Mouse (Mus musculus): ENCODE results near the gene Iqgap1.

Iqgap1 gene

DNA sequence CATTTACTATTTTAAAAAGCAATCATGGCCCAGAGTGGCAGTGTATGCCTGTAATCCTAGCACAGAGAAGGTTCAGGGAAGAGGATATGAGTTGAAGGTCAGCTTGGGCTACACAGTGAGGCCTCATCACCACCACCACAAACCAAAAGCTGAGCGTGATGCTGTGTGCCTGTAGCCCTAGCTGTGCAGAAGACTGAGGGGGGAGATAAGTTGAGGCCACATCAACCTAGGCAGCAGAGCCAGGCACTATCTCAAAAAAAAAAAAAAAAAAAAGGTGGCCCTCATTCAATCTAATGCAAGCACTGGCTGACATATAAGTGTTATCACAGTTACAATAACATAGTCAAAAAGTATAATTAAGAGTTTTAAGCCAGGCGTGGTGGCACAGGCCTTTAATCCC, 106.7 kb downstream of the Iqgap1 start:
- no peak for DNase-seq (ENCODE audit: low spot score in 2 of 2)

DNA sequence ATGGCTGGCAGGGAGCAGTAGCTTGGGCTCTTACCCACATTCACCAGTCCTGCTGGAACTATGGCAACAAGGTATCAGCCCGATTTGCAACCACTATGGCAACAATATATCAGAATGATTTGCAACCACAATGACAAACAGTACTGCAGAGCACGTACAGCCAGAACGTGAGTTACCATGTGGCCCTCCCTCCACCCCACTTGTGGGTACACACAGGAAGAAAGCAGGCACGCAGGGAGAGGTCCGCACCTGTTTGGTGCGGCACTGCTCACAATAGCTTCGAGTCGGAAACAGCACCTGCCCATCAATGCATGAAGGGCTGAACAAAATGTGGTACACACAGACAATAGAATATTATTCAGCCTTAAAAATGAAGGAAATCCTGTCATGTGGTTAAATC, 107.3 kb downstream of the Iqgap1 start:
- DNase-seq (ENCODE audit: low spot score in 2 of 2), result no peak

DNA sequence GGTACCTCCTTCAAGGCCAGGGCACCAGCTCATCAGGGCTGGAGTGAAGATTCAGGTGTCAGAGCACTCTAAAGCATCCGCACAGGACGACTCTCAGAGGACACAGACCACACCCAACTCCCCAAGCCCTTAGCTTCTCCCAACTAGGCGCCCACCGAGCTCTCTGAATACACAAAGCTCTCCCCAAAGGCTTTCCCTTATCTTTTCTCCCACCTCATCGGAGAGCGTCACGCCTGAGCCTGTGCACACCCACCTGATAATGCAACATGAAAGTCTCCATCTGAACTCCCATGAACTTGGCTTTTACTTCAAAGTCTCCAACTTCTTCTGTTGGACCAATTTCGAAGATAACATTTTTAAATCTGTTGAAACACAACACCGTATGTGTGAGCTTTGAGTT, 109.0 kb downstream of the Iqgap1 start:
- no peak for DNase-seq (ENCODE audit: low spot score in 2 of 2)

DNA sequence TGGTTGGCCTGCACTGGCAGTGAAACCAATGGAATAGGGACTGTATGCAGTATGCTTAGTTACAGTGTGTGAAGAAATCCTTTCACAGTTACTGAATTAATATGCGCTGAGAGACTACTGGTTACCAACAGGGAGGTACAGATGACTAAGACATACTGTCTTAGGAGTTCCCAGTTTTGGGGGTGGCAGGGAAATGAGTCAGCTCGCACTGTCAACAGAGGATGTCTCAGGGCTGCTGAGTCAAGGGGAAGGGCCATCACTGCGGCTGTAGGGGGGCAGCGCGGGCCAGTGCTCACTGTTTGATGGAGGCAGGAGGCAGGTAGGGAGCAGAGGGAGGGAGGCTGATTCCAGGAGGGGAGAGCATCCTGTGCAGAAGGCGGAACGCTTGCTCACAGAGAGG, 110.5 kb downstream of the Iqgap1 start:
- DNase-seq (ENCODE audit: low spot score in 2 of 2), result peak; percentile 59 to 63

DNA sequence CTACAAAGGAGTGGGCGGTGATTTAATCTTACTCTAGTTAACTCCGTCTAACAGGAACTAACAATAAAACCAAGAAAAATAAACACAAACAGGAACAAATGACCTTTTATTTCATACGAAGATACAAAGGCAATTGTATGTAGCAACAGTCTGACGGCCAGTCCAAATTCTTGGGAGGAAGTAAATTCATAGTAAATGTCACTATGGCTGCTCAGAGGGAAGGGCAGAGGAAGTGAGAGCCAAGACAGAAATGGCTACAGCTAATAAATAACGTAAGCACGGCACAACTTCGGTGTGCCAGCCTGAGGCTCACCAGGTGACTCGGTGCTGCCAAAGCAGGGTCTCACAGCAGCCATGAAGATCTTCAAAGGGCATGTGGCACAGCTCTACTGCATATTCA, 114.3 kb downstream of the Iqgap1 start:
- no peak for DNase-seq (ENCODE audit: low spot score in 2 of 2)

DNA sequence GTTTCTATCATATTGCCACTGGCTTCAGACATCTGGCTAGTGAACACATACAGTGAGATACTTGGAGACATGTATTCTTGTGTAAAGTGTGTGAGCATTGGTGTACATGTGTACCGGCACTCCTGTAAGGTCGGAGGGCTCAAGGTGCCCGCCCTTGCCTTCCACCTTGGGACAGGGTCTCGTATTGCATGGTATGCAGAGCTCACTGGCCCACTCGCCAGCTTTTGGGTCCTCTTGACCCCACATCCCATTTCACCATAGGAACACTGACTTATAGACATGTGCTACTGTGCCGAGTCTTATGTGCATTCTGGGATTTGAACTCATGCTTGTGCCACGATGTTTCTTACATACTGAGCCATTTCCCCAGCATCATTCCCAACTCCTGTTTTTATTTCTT, 115.4 kb downstream of the Iqgap1 start:
- DNase-seq (ENCODE audit: low spot score in 2 of 2), result no peak

DNA sequence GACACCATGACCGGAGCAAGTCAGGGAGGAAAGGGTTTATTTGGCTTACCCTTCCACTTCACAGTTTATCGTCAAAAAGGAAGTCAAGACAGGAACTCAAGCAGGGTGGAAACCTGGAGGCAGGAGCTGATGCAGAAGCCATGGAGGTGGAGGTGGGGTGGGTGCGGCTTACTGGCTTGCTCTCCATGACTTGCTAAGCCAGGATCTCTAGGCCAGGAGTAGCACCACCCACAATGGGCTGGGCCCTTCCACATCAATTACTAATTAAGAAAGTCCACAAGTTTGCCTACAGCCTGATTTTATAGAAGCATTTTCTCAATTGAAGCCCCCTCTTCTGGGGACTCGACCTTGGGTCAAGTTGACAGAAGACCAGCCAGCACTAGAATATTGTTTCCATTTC, 121.7 kb downstream of the Iqgap1 start:
- DNase-seq (ENCODE audit: low spot score in 2 of 2), result no peak

DNA sequence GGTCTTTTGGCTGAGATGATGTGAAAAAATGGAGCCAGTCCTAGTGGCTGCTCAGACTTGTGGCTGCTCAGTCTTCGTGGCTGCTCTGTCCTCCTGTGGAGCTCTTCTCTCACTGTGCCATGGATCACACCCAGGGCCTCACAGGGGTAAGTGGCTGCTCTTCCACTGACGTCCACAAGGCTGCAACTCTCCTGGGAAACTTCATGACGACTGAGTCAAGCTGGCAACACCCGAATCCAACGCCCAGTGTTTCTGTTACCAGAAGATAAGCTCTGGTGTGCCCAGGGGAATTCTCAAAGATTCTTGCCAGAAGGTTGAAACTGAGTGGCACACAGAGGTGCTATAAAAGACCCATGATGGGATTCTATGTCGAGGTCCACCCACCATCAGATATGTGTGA, 123.3 kb downstream of the Iqgap1 start:
- no peak for DNase-seq (ENCODE audit: low spot score in 2 of 2)

DNA sequence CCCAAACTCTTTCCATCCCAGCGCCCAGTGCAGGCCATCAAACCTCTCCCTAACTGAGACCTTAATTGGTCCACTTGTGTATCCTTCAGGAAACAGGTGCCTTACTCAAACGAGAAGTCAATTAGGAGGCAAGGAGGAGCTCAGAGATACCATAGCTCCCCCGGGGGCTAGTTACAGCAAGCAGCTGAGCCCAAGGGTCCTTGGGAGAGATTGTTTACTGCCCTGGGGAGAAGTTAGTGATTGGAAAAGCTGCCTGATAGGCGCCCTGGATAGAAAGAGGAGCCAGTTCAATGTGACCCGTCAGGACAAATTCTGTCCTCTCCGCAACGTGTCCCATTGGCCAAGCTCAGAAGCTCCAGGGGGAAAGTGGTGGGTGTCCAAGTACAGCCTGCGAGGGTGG, 126.1 kb downstream of the Iqgap1 start:
- DNase-seq (ENCODE audit: low spot score in 2 of 2), result no peak

DNA sequence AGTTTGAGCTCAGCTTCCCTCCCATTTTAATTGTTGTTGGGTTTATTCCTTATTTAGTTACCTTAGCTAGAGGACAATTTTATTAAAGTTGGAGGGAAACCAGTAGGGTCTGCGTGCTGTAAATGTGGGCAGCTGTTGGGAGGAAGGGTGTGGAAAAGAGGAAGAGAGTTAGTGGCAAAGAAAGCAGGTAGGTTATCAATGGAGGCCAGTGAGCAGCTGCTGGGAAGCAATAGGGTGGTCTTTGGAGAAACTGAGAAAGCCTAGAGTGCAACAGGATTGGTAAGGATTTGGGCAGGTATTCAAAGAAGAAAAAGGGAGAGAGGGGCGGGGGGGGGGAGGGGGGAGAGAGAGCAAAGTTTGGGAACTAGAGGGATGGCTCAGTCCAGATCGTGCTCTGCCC, 126.8 kb downstream of the Iqgap1 start:
- DNase-seq (ENCODE audit: low spot score in 2 of 2), result no peak

DNA sequence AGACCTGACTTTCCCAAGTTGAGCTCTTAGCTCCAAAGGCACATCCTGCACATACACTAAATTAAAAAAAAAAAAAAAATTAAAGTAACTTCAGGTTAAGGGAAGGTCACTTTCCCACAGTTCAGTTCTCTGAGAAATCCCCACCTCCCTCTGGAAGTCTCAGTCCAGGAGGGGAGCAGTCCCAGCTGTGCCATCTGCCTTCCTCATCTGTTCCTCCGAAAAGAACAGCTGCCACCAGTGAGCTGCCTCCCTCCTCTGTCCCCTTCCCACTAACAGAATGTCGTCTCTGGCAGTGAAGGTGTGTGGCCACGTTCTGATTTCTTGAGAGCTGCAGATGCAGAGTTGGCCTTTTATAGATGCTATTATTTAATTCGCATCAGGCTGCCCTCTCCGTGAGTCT, 127.9 kb downstream of the Iqgap1 start:
- no peak for DNase-seq (ENCODE audit: low spot score in 2 of 2)

DNA sequence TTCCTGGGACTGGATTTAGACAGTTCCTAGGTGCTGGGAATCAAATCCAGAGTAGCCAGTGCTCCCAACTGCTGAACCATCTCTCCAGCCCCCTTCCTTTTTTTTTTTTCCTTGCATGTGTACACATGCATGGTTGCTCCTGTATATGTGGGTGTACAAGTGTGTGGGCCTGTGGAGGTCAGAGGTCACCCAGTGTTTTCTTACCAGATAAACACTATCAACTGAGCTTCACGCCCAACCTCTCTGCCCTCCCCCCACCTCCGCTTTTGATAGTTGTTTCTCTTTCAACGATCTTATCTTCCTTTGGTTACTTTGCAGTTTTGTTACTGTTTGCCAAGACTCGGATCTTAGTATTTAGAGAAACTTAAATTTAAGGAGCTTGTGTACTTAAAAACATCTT, 128.9 kb downstream of the Iqgap1 start:
- no peak for DNase-seq (ENCODE audit: low spot score in 2 of 2)

DNA sequence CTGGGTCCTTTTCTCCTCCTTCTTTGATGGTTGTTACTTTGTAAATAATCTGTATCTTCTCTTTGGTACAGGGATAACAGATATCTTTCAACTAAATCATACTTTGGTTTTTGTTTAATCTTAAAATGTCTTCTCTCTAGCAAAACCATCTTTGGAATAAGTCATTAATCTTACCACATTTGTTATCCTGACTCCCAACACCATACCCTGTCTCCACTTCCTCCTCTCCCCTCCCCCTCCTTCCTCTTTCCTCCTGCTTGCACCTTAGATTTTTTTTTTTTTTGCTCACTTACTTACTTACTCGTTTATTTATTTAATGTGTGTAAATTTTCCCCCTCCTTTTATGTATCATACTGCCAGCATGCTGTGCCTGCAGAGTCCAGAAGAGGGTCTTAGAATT, 129.4 kb downstream of the Iqgap1 start:
- no peak for DNase-seq (ENCODE audit: low spot score in 2 of 2)

DNA sequence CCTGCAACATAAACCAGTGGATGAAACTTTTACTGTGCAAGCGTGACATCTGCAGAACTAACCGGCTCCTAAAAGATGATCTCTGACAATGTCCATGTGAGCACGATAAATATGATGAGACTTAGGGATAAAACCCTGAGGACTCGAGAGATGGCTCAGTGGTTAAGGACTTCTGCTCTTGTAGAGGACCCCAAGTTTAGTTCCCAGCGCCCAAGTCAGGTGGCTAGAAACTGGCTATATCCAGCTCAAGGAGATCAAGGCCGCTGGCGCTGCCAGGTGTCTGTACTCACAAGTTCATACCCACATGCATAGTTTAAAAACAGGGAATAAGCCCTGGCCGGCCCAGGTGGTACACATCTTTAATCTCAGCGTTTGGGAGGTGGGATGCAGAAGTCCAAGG, 133.3 kb downstream of the Iqgap1 start:
- no peak for DNase-seq (ENCODE audit: low spot score in 2 of 2)

DNA sequence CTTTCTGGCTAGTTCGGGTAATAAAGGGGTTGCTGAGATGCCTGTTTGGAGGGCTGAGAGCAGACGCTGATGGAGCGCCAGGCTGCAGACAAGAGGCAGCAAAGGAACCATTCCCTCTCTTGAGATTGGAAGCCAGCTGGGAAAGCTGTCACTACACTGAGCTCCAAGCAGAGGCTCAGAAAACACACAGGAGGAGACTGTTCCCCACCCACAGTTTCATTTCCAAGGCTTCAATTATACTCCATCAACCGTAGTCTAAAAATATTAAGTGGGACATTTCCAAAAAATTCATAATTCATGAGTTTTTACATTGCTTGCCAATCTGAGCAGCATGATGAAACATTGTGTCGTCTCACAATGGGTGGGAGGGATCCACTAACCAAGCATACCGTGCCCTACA, 134.6 kb downstream of the Iqgap1 start:
- peak; percentile 50 to 51 for DNase-seq (ENCODE audit: low spot score in 2 of 2)

DNA sequence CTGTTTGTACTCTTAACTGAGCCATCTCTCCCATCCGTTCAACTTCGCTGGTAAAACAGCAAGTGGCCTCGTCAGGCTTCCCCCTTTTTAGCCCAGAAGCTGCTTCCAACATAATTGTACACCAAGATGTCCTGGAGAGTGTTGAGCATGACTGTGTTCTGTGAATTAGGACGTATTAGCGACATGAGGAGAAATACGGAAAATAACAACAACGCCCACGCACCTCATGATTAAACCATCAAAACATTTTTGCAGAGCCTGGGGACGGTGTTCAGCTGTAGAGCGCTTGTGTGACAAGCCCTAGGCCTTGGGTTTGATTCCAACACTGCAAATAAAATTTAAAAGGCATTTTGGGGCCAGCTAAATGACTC, 136.6 kb downstream of the Iqgap1 start:
- peak in 1 of 2 experiments; percentile 7 for DNase-seq (ENCODE audit: low spot score in 2 of 2)

DNA sequence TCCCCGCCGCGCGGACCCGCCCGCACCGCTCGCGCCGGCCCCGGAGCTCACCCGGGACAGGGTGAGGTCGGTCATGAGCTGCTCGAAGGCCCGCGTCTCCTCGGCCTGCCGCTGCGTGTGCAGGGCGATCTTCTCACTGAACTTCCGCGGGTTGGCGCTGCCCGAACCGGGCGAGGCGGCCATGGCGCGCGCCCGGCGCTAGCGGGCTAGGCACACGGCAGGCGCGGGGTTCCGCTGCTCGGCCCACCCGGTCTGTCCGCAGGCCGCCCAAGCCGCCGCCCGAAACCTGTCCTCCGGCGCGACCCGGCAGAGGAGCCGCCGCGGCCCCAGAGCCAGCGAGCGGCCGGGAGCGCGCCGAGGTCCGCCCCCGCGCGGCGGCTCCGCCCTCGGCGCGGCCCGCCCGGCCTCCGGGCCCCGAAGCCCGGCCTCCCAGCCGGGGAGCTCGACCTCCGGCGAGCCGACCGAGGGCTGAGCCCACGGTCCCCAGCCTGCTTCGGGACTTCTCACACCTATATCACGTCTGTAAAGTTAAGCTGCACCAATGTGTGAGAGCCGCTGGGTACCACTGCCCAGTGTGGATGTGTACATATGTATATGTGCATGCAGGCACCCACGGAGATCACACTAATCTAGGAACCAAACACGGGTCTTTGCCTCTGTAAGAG, 137.1 kb downstream of the Iqgap1 start, which contains the start of gene Crtc3:
Gene Crtc3 (minus strand): TSS at position 322 of the 665 bp plus-strand sequence.
- DNase-seq (ENCODE audit: low spot score in 2 of 2), result peak; percentile 42 to 53

DNA sequence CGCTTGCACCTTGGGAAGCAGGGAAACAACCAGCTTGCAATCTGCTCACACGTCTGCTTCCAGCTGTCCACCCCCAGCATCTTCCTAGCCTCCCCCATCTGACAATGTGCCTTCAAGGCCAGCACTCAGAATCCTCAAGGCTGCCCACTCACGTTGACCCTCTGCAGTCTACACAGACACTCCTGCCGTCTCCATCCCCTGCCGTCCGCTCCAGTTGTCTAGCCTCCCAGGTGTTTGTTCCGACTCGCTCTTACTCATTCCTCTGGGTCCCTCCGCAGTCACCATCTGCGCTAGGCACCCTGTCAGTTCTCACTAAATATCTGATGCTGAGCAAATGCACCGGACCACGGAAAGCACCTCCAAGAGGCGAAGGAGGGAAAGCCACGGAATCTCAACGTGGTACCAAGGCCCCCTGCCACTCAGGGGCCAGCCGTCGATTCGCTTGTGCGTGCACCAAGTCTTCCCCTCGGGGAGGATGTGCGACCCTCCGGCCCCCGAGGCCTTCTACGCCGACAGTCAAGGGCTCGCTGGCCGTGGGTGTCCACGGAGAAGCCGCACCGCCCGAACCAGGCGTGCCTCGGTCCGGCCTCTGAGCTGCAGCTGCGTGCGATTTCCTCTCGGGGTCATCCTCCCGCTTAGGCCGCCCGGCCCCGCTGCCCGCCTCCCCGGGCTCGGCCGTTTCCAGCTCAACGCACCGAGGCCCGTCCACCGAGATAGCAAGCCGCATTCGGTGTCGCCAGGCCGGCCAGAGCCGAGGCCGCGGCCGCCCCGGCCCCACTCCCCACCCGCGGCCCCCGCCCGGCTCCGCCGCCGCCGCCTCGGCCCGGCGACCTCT, 137.8 kb downstream of the Iqgap1 start:
- peak; percentile 59 to 78 for DNase-seq (ENCODE audit: low spot score in 2 of 2)

DNA sequence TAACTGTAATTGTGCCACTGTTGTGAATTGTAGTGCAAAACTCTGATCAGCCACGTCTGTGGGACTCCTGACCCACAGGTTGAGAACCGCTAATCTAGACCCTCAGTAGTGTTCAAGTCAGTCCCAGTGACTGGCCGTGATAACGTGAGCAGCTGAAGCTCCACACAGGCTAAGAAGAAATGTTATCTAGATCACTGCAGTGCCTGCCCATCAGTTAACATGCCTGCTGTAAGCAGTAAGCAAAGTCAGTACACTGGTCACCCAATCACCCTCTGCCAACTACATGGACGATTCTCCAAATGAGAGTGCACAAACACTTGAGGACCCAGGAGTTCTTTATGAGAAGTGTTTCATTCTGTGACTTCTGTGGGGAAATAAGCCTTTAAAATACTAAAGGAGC, 140.1 kb downstream of the Iqgap1 start:
- DNase-seq (ENCODE audit: low spot score in 2 of 2), result no peak

DNA sequence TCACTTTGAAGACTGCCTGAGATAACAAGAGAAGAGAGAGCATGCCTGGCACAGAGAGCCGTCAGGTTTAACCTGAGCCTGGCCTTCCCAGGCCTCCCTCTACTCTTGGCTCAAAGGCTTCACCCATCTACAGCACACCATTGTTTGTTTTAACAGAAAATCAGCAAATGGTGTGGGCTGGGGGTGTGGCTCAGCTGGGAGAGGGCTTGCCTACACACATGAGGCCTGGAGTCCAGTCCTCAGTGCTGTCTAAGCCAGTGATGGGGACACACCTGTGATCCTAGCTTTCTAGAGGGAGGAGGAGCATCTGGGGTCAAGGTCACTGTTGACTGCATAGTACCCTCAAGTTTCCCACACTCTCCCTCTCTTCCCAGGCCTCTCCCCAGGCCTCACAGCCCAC, 143.1 kb downstream of the Iqgap1 start:
- DNase-seq (ENCODE audit: low spot score in 2 of 2), result no peak

DNA sequence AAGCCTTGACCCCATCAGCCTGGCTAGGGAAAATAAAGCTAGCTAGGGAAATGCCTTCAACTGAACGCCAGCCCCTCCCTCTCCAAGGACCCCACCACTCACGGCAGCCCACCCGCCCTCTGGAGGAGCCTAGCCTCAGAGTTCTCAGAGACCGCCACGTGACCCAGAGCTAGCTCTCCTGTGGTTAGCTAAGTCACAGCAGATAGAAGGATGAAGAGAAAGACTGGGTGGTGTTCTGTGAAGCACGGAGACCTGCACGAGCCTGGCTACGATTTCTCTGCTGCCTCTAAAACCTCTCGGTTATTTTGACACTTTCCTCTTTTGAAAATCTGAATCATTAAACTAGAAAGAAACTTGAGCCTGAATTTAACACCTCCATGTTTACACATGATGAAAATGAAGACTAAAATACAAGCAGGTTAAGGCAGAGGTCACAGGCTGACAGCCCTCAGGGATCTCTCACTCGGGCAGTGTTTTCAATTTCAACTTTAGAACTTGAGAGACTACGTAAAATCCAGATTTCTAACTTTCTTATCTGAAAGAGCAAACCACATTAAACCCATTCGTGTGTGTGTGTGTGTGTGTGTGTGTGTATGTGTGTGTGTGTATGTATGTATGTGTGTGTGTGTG, 145.4 kb downstream of the Iqgap1 start:
- no peak for DNase-seq (ENCODE audit: low spot score in 2 of 2)

DNA sequence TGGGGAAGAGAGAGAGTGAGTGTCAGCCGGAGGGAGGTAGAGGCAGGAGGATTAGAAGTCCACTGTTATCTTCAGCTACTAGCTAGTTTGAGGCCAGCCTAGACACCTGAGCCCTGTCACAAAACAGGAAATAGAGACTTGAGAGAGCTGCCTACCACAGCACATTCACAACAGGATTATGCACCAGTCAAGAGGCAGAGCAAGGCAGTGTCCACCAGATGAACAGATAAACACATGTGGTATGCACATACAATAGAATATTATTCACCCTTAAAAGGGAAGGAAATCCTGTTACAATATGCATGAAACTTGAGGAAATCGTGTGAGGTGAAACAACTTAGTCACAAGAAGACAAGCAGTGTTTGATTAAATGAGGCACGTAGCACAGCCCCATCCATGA, 153.5 kb downstream of the Iqgap1 start:
- DNase-seq (ENCODE audit: low spot score in 2 of 2), result no peak

DNA sequence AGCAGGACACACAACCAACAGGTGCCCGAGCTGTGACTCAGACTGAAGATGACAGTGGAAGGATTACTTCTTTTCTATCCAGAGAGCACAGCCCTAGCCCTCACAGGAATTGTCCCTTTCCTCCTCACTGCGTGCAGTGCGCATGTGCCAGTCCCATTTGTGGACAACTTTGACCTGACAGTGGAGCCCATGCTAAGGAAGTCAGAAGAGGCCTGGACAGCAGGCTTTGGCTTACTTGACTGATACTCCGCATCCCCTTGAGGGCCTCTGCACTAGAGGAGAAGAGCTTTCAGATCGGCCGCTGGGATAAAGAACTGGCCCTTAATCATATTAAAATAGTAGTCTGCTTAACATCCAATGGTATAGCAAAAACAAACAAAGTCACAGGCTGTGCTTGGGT, 154.9 kb downstream of the Iqgap1 start:
- no peak for DNase-seq (ENCODE audit: low spot score in 2 of 2)
